Mouse (Mus musculus) lung, embryonic 15.5 days (tissue): ENCODE results near the gene B430306N03Rik. TPM values are rescaled to one million over a fixed set of nuclear protein-coding genes. Genes with fewer than 3 reads are reported as not detected.
A peak's percentile ranks its signal among the peaks of the same experiment; 100 is the strongest.
"Not testable (repeated sequence)": the region's sequence is repeated elsewhere in the genome, so short reads cannot be mapped to it uniquely, and the experiment has no call there.

Experiments used
- ATAC-seq: fragments of 200-750 bp; cut with Nextera tagmentation; 2 replicates; pipeline ENCODE4 v1.8.0; 2017; ENCODE audit warnings: moderate number of reproducible peaks, borderline replicate concordance; ENCODE audit not compliant: low FRiP score, low TSS enrichment; ENCODE audit errors: extremely low read depth
- H3K27ac ChIP-seq: fragments of 300-500 bp; sonication (generic); 2 replicates; pipeline ENCODE4 v1.5.1; 2015; ENCODE audit warnings: moderate library complexity, mild to moderate bottlenecking, inconsistent platforms
- H3K27me3 ChIP-seq: fragments of 300-500 bp; sonication (generic); 2 replicates; pipeline ENCODE4 v1.6.1; 2015; ENCODE audit warnings: inconsistent platforms
- H3K36me3 ChIP-seq: fragments of 300-500 bp; sonication (generic); 2 replicates; pipeline ENCODE4 v1.6.1; 2015; ENCODE audit warnings: inconsistent platforms
- H3K4me1 ChIP-seq: fragments of 300-500 bp; sonication (generic); 2 replicates; pipeline ENCODE4 v1.6.1; 2015; ENCODE audit warnings: inconsistent platforms
- H3K4me2 ChIP-seq: fragments of 300-500 bp; sonication (generic); 2 replicates; pipeline ENCODE4 v1.6.1; 2015; ENCODE audit warnings: inconsistent platforms, mild to moderate bottlenecking, moderate library complexity
- H3K4me3 ChIP-seq: fragments of 300-500 bp; sonication (generic); 2 replicates; pipeline ENCODE4 v1.5.1; 2015; ENCODE audit warnings: mild to moderate bottlenecking, inconsistent platforms
- H3K9ac ChIP-seq: fragments of 300-500 bp; sonication (generic); 2 replicates; pipeline ENCODE4 v1.6.1; 2015; ENCODE audit warnings: inconsistent platforms
- H3K9me3 ChIP-seq: fragments of 300-500 bp; sonication (generic); 2 replicates; pipeline ENCODE4 v1.6.1; 2016; ENCODE audit warnings: inconsistent platforms
- WGBS: fragments of 180-500 bp; shearing (Covaris S2); methylation state at CpG from one replicate; pipeline ENCODE4 v1.1.7; 2015; 5-methylcytosine and 5-hydroxymethylcytosine counted together
- polyA plus RNA-seq: library from polyadenylated mRNA; unstranded; fragments of >200 nt; fragmentation: Nextera tagmentation; extraction: Ambion mirVana; gene quantifications from 2 replicates; pipeline ENCODE4 v1.2.1, GENCODE M21; 2015

The B430306N03Rik gene
- polyA plus RNA-seq, 1 experiment from 2014 or later = 0.39 TPM

- H3K4me1 ChIP-seq = no peaks in the 10 kb centered on the region
- WGBS = 73% methylated on average over 5 of the region's 5 CpGs
- H3K9ac ChIP-seq = no peak within 1 kb of the TSS
- no peak within 1 kb of the TSS for H3K4me3 ChIP-seq
- no peaks in the 10 kb centered on the region for H3K9me3 ChIP-seq
- H3K27me3 ChIP-seq = no peaks in the 10 kb centered on the region
- no peaks in the 10 kb centered on the region for H3K36me3 ChIP-seq
- no peak for ATAC-seq
- H3K4me2 ChIP-seq = no peak within 1 kb of the TSS
- no peak within 1 kb of the TSS for H3K27ac ChIP-seq
These were observed 30.3 kb downstream of the B430306N03Rik start, which contains the start of gene Trem2 for GRCm38 (mm10) chr17:48346231-48346630. Trem2 (plus strand) TSS chr17:48346401.

DNA sequence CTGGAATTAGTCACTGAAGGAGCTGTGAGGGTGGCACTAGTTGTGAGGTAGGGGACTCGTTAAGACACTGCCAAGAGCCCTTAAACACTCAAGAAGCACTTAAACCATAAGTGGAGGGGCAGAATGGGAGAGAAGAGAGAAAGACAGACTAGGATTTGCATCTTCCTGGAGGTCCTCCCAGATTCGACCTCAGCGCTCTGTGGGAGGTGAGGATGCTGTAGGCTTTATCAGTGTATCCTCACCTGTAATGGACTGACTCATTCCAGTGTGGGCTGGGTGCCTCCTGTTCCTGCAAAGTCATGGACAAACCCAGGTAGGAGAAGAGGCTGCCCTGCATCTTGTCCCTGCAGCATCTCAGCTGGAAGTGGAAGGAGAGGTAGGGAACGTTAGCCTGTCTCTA is 30.9 kb downstream of the B430306N03Rik start:
- WGBS = 59% methylated on average over 4 of the region's 4 CpGs
- 0 out of 2 replicates have a peak, but pooled peaks have one; percentile 11 for ATAC-seq
- H3K4me2 ChIP-seq = no peak overlapping the region
- H3K9ac ChIP-seq = no peak overlapping the region
- no peak overlapping the region for H3K4me3 ChIP-seq
- H3K27me3 ChIP-seq = no peaks in the 10 kb centered on the region
- no peaks in the 10 kb centered on the region for H3K4me1 ChIP-seq
- no peak overlapping the region for H3K27ac ChIP-seq
- no peaks in the 10 kb centered on the region for H3K9me3 ChIP-seq
- no peaks in the 10 kb centered on the region for H3K36me3 ChIP-seq

DNA sequence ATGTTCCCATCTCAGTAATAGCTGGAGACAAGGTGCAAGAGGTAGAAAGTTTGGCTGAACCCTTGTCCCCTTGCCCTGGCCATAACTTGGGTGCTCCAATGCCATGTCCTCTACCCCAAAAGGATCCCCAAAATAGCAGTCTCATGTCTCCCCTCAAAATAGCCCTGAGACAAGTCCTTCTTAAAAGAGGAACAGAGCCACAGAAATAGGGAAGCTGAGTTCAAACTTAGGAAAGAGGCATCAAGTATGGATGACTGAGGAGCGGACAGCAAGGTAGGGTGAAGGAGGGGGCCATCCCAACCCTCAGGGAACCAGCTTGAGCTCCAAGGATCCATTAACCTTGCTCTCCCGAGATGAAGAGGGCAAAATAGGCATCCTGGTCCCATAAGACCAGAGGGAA is 31.3 kb downstream of the B430306N03Rik start:
- no peak for ATAC-seq
- Histone ChIP-seq H3K9me3 (no peaks in the 10 kb centered on the region), H3K4me1 (no peaks in the 10 kb centered on the region), H3K36me3 (no peaks in the 10 kb centered on the region), H3K4me2 (no peak overlapping the region), H3K4me3 (no peak overlapping the region), H3K9ac (no peak overlapping the region), H3K27me3 (no peaks in the 10 kb centered on the region), H3K27ac (no peak overlapping the region)
- WGBS = 72% methylated on average over 2 of the region's 2 CpGs

GRCm38 (mm10) chr17:48350681-48351193 is 34.8 kb downstream of the B430306N03Rik start:
- H3K36me3 ChIP-seq = no peaks in the 10 kb centered on the region
- no peak overlapping the region for H3K27ac ChIP-seq
- WGBS = 78% methylated on average over 5 of the region's 5 CpGs
- no peaks in the 10 kb centered on the region for H3K9me3 ChIP-seq
- no peak for ATAC-seq
- no peaks in the 10 kb centered on the region for H3K27me3 ChIP-seq
- H3K4me2 ChIP-seq = no peak overlapping the region
- H3K4me3 ChIP-seq = no peak overlapping the region
- H3K9ac ChIP-seq = no peak overlapping the region
- H3K4me1 ChIP-seq = no peaks in the 10 kb centered on the region

DNA sequence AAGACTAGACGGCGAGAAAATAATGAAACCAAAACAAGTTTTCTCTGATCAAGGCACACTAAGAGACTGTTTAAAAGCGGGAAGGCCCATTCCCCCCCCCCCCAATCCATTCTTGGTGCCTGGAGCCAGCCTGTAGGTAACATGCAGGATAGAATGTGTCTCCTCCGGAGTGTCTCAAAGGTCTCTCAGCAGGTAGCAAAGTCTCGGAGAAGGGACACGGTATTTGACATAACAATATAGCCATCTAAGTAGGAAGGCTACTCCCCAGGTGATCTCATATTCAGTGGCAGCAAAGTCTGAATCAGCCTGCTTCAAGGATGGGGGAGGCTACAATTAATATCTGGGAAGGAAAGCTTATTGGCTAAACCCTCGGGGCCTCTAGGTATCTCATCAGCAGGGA is 37.0 kb downstream of the B430306N03Rik start:
- not testable (repeated sequence) for H3K27me3 ChIP-seq, H3K27ac ChIP-seq, ATAC-seq, H3K4me3 ChIP-seq, H3K9me3 ChIP-seq, H3K36me3 ChIP-seq, H3K4me2 ChIP-seq, H3K9ac ChIP-seq, H3K4me1 ChIP-seq
- WGBS = 75% methylated on average over 7 of the region's 7 CpGs

DNA sequence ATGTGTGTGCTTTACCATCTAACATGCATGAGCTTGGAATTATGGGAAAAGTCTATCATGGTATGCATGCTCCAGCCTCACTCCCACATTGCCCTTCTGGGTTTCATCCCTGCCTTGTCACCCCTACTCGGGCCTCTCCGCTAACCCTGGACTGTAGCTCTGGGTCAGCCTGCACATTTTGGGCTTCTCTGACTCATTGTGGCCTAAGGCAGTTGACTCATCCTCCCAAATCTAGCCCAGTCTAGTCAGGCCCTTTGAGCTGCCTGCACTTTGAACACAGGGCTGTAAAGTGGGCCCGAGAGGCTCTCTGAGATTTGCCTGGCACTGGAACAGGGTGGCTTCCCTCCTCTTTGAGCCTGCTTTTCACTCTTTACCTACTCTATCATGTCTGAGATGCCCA is 39.9 kb downstream of the B430306N03Rik start:
- H3K4me3 ChIP-seq = no peak overlapping the region
- no peaks in the 10 kb centered on the region for H3K36me3 ChIP-seq
- H3K9ac ChIP-seq = no peak overlapping the region
- WGBS = 83% methylated on average over 3 of the region's 3 CpGs
- H3K4me1 ChIP-seq = no peaks in the 10 kb centered on the region
- H3K9me3 ChIP-seq = no peaks in the 10 kb centered on the region
- H3K4me2 ChIP-seq = no peak overlapping the region
- no peaks in the 10 kb centered on the region for H3K27me3 ChIP-seq
- no peak for ATAC-seq
- H3K27ac ChIP-seq = no peak overlapping the region

GRCm38 (mm10) chr17:48357892-48358291 is 42.0 kb downstream of the B430306N03Rik start:
- Histone ChIP-seq H3K27ac (no peak overlapping the region), H3K36me3 (no peaks in the 10 kb centered on the region), H3K9ac (no peak overlapping the region), H3K4me2 (no peak overlapping the region), H3K9me3 (no peaks in the 10 kb centered on the region), H3K27me3 (no peaks in the 10 kb centered on the region), H3K4me3 (no peak overlapping the region), H3K4me1 (no peaks in the 10 kb centered on the region)
- WGBS = 55% methylated on average over 2 of the region's 2 CpGs
- ATAC-seq = no peak

DNA sequence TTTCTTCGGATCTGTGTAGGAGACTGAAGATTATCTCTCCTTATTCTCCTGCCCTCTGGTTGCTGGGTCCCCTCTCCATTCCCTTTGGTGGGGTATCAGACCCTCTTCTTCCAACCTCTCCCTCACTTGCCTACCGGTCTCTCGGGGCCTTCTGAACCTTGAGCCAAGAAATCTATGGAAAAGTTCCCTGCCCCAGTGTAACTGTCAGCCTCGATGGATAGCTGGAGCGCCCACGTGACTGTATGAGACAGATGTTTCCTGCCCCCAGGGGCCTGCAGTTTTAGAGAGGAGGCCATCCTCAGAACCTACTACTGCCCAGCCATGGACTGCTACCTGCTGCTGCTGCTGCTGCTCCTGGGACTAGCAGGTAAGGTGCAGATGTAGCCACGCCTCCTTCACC is 43.7 kb downstream of the B430306N03Rik start, which contains the start of gene Treml1:
Gene Treml1 (plus strand): TSS at position 301 of the 400 bp plus-strand sequence.
- H3K4me3 ChIP-seq = no peak within 1 kb of the TSS
- no peak for ATAC-seq
- H3K27me3 ChIP-seq = no peaks in the 10 kb centered on the region
- no peak within 1 kb of the TSS for H3K4me2 ChIP-seq
- H3K4me1 ChIP-seq = no peaks in the 10 kb centered on the region
- no peak within 1 kb of the TSS for H3K9ac ChIP-seq
- no peaks in the 10 kb centered on the region for H3K36me3 ChIP-seq
- 54% methylated on average over 7 of the region's 7 CpGs for WGBS
- no peaks in the 10 kb centered on the region for H3K9me3 ChIP-seq
- H3K27ac ChIP-seq = no peak within 1 kb of the TSS

DNA sequence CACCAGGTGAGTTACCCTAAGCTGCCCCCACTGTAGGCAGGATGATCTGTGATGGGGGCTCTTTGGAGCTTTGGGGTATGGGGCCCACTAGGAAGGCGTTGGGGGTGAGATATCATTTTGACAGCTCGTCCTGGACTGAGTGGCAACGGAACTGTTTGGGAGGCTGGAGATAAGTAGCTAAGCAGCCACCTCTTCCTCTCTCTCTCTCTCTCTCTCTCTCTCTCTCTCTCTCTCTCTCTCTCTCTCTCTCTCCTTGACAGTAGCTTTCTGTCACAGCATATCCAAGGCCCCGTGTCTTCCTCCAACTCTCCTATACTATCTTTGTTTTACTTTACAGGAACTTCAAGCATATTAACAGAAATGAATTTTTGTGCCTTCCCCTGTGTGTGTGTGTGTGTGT is 44.5 kb downstream of the B430306N03Rik start:
- Histone ChIP-seq H3K4me3 (no peak overlapping the region), H3K9me3 (no peaks in the 10 kb centered on the region), H3K9ac (no peak overlapping the region), H3K27ac (no peak overlapping the region), H3K36me3 (no peaks in the 10 kb centered on the region), H3K27me3 (no peaks in the 10 kb centered on the region), H3K4me2 (no peak overlapping the region), H3K4me1 (no peaks in the 10 kb centered on the region)
- ATAC-seq = no peak
- 42% methylated on average over 4 of the region's 4 CpGs for WGBS

DNA sequence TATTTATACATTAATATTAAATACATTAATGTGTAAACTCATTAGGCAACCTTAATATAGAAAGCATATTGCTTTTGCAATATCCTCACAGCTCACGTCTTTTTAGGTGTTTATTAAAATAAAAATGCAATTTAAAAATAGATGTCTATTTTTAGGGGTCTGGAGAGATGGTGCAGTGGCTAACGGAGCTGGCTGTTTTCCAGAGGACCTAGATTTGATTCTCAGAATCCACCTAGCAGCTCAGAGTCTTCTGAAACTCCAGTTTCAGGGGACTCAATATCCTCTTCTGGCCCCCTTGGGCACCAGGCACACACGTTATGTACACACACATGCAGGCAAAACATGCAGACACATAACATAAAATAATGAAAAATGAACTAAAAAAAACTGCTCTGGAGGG is 46.4 kb downstream of the B430306N03Rik start:
- Histone ChIP-seq H3K27ac (no peak overlapping the region), H3K36me3 (no peaks in the 10 kb centered on the region), H3K9me3 (no peaks in the 10 kb centered on the region), H3K9ac (no peak overlapping the region), H3K27me3 (no peaks in the 10 kb centered on the region), H3K4me1 (no peaks in the 10 kb centered on the region), H3K4me3 (no peak overlapping the region), H3K4me2 (no peak overlapping the region)
- no peak for ATAC-seq
- 50% methylated on average over 3 of the region's 3 CpGs for WGBS

GRCm38 (mm10) chr17:48362966-48363365 is 47.0 kb downstream of the B430306N03Rik start:
- Histone ChIP-seq H3K36me3 (no peaks in the 10 kb centered on the region), H3K9me3 (no peaks in the 10 kb centered on the region), H3K4me2 (no peak overlapping the region), H3K4me3 (no peak overlapping the region), H3K4me1 (no peaks in the 10 kb centered on the region), H3K27ac (no peak overlapping the region), H3K27me3 (no peaks in the 10 kb centered on the region), H3K9ac (no peak overlapping the region)
- WGBS = 72% methylated on average over 8 of the region's 8 CpGs
- no peak for ATAC-seq

- no peaks in the 10 kb centered on the region for H3K36me3 ChIP-seq
- WGBS = 68% methylated on average over 6 of the region's 6 CpGs
- no peak overlapping the region for H3K4me2 ChIP-seq
- H3K4me1 ChIP-seq = no peaks in the 10 kb centered on the region
- H3K27me3 ChIP-seq = no peaks in the 10 kb centered on the region
- no peak overlapping the region for H3K27ac ChIP-seq
- no peak overlapping the region for H3K4me3 ChIP-seq
- H3K9ac ChIP-seq = no peak overlapping the region
- no peaks in the 10 kb centered on the region for H3K9me3 ChIP-seq
- ATAC-seq = no peak
These were observed 47.6 kb downstream of the B430306N03Rik start for GRCm38 (mm10) chr17:48363421-48363965.
